Mouse (Mus musculus) hindbrain, embryonic 14.5 days (tissue): ENCODE measurements around the gene Myo6. TPM values are rescaled to one million over a fixed set of nuclear protein-coding genes. Genes with fewer than 3 reads are reported as not detected.

Experiments used
- ATAC-seq: fragments of 200-750 bp; cut with Nextera tagmentation; 2 replicates; pipeline ENCODE4 v1.8.0; 2017; ENCODE audit warnings: moderate number of reproducible peaks, mild to moderate bottlenecking, moderate TSS enrichment, moderate library complexity; ENCODE audit not compliant: low FRiP score
- DNase-seq: peaks from one replicate; pipeline ENCODE4 v3.0.0-alpha.2; 2015; ENCODE audit warnings: low spot score
- H3K27ac ChIP-seq: fragments of 300-500 bp; sonication (generic); 2 replicates; pipeline ENCODE4 v1.5.1; 2014; ENCODE audit warnings: mild to moderate bottlenecking, moderate library complexity
- H3K27me3 ChIP-seq: fragments of 300-500 bp; sonication (generic); 2 replicates; pipeline ENCODE4 v1.6.1; 2014; ENCODE audit warnings: mild to moderate bottlenecking, low read length, mixed read lengths; ENCODE audit not compliant: control insufficient read depth, insufficient read depth
- H3K36me3 ChIP-seq: fragments of 300-500 bp; sonication (generic); replicated peaks from 2 replicates; pipeline ENCODE4 v1.6.1; 2014; ENCODE audit not compliant: control insufficient read depth, insufficient read depth
- H3K4me1 ChIP-seq: fragments of 300-500 bp; sonication (generic); replicated peaks from 2 replicates; pipeline ENCODE4 v1.6.1; 2014; ENCODE audit warnings: antibody characterized with exemption, low read length, mixed read lengths; ENCODE audit not compliant: control insufficient read depth, insufficient read depth
- H3K4me2 ChIP-seq: fragments of 300-500 bp; sonication (generic); replicated peaks from 2 replicates; pipeline ENCODE4 v1.6.1; 2014; ENCODE audit warnings: mild to moderate bottlenecking, moderate library complexity
- H3K4me3 ChIP-seq: fragments of 300-500 bp; sonication (generic); replicated peaks from 2 replicates; pipeline ENCODE4 v1.5.1; 2014; ENCODE audit warnings: mild to moderate bottlenecking, low read length
- H3K9ac ChIP-seq: fragments of 300-500 bp; sonication (generic); 2 replicates; pipeline ENCODE4 v1.6.1; 2014
- H3K9me3 ChIP-seq: fragments of 300-500 bp; sonication (generic); 2 replicates; pipeline ENCODE4 v1.6.1; 2016; ENCODE audit warnings: low read length; ENCODE audit not compliant: control insufficient read depth
- WGBS: fragments of 180-500 bp; shearing (Covaris S2); extraction: QIAGEN DNeasy Blood & Tissue Kit; methylation state at CpG from one replicate; pipeline ENCODE4 v1.1.7; 2014; 5-methylcytosine and 5-hydroxymethylcytosine counted together
- polyA plus RNA-seq: library from polyadenylated mRNA; unstranded; fragments of >200 nt; fragmentation: Nextera tagmentation; extraction: Ambion mirVana; gene quantifications from 2 replicates; pipeline ENCODE4 v1.2.1, GENCODE M21; 2014

Gene Myo6
- polyA plus RNA-seq, 1 experiment from 2014 or later = 27.9 TPM

DNA sequence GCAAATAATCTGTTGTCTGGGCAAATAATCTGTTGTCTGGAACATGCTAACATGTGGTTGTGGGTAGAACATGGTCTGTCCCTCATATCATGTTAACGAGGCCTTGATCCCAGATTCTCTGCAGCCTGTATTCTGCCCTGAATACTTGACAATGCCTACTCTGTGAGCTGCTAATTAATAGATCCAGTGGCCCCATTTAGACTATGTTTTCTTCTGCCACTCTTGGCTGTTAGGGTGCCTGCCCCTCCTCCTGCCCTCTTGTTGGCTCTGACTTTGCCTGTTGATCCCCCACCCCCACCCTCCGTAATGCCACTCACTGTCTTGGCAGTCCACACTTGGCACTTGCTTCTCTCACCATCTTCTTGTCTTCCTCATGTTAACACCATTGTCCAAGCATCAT, 13.8 kb downstream of the Myo6 start:
- Histone ChIP-seq H3K9me3 (no peaks in the 10 kb centered on the region), H3K4me1 (0 out of 2 replicates have a peak, but pooled peaks cover 1% of the 10 kb centered on the region), H3K27ac (no peak overlapping the region), H3K36me3 (no peaks in the 10 kb centered on the region), H3K4me2 (no peak overlapping the region), H3K9ac (no peak overlapping the region), H3K4me3 (no peak overlapping the region), H3K27me3 (no peaks in the 10 kb centered on the region)
- ATAC-seq = peak; percentile 49; the same call in 1 of the 2 replicates
- WGBS = 71% methylated on average over 2 of the region's 2 CpGs
- DNase-seq = no peak

DNA sequence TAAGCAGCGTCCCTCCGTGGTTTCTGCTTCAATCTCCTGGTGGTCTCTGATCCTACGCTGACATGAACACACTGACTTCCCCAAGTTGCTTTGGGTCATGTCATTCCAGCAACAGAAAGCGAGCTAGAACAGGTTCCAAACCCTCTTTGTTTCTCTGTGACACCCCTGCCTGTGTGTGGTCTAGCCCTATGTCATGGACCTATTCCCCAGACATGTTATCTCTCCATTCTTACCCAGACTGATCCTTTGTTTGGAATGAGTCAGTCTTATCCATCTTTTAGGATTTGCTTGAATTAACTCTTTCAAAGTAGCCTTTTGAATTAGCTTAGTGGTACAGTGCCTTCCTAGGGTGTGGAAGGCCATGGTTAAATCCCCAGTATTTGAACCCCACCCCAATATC, 14.9 kb downstream of the Myo6 start:
- Histone ChIP-seq H3K9ac (no peak overlapping the region), H3K4me1 (no peaks in the 10 kb centered on the region), H3K4me3 (no peak overlapping the region), H3K9me3 (no peaks in the 10 kb centered on the region), H3K4me2 (no peak overlapping the region), H3K36me3 (no peaks in the 10 kb centered on the region), H3K27me3 (no peaks in the 10 kb centered on the region), H3K27ac (no peak overlapping the region)
- no peak for ATAC-seq
- DNase-seq = no peak
- 72% methylated on average over 4 of the region's 4 CpGs for WGBS

DNA sequence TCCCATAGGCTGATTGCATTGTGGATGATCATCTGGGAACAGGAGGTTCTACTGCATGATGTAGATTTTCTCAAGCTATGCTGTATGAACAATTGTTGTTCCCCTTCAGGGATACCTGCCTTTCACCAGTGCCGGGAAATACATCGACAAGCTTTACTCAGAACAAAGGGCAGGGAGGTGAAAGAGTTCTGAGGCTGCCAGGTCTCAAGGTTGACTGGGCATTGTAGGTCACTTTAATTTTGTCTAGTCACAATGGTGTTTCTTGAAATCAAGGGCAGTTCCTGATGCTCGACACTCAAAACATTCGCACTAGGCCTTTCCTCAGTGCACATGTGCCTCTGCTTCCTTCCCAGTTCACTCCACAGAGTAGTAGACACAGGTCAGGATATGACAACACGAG, 15.9 kb downstream of the Myo6 start:
- 85% methylated on average over 5 of the region's 5 CpGs for WGBS
- no peak for ATAC-seq

DNA sequence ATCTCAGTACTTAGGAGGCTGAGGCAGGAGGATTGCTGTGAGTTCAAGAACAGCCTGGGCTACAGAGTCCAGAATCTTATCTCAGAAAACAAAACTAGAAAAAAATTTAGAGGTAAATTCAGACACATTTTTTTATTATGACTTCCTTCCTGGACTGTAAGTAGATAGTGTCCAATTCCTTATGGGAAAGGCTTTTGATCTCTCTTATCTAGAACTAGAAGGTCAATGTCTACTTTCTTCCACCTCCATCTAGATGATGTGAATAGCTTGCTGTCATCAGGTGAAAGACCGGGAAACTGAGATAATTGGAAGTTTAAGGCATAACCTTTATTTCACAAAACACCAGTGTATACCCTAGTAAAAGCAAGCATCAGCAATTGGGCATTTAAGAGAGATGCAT, 16.9 kb downstream of the Myo6 start:
- Histone ChIP-seq H3K27me3 (no peaks in the 10 kb centered on the region), H3K4me3 (no peak overlapping the region), H3K9me3 (no peaks in the 10 kb centered on the region), H3K36me3 (no peaks in the 10 kb centered on the region), H3K27ac (no peak overlapping the region), H3K9ac (no peak overlapping the region), H3K4me1 (no peaks in the 10 kb centered on the region; the same call in 1 of the 2 replicates), H3K4me2 (no peak overlapping the region)
- DNase-seq (no peak), ATAC-seq (no peak)
- 95% methylated on average over 1 of the region's 1 CpGs for WGBS

More for the DNA sequence above, 15.9 kb downstream of the Myo6 start:
- DNase-seq = no peak
- no peak overlapping the region for H3K4me3 ChIP-seq
- H3K9ac ChIP-seq = no peak overlapping the region
- no peaks in the 10 kb centered on the region for H3K36me3 ChIP-seq
- no peaks in the 10 kb centered on the region for H3K27me3 ChIP-seq
- no peaks in the 10 kb centered on the region for H3K9me3 ChIP-seq
- H3K4me2 ChIP-seq = no peak overlapping the region
- no peaks in the 10 kb centered on the region; the same call in 1 of the 2 replicates for H3K4me1 ChIP-seq
- H3K27ac ChIP-seq = no peak overlapping the region

DNA sequence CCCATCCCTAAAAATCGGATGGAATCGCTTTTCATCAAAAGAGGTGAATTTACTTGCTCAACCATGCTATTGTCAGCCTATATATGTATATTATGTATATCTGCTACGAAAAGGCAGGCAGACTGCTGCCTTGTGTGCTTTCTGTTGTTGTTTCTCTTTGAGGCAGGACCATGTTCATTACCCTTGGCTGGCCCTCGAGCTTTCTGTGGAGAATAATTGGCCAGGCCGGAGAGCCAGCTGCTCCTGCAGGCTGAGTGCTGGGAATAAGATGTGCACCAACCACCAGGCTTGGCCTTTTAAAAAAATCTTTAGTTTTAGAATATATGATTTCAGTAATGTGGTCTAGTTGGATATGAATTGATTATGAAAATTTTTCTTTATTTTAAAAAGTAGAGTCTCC, 19.3 kb downstream of the Myo6 start:
- Histone ChIP-seq H3K27ac (no peak overlapping the region), H3K27me3 (no peaks in the 10 kb centered on the region), H3K4me3 (no peak overlapping the region), H3K9me3 (no peaks in the 10 kb centered on the region), H3K9ac (no peak overlapping the region), H3K4me2 (no peak overlapping the region), H3K36me3 (no peaks in the 10 kb centered on the region), H3K4me1 (no peaks in the 10 kb centered on the region; the same call in 1 of the 2 replicates)
- ATAC-seq (no peak), DNase-seq (no peak)
- 53% methylated on average over 5 of the region's 5 CpGs for WGBS

DNA sequence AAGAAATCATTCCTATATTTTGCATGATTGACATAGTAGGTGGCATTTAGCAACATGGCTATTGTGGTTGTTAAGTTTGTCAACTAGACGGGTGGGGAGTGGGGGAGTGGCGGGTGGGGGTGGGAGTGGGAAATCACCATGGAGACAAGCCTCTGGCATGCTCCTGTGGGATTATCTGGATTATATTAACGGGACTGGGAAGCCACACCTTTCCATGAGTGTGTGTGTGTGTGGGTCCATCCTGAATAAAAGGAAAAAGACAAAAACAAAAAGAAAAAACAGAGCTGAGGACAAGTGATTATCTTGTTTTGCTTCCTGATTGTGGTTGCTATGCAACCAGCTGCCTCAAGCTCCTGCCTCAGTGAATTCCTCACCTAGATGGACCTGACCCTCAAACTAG, 20.9 kb downstream of the Myo6 start:
- no peak for DNase-seq
- H3K9me3 ChIP-seq = no peaks in the 10 kb centered on the region
- no peak overlapping the region for H3K9ac ChIP-seq
- H3K4me2 ChIP-seq = no peak overlapping the region
- no peak overlapping the region for H3K27ac ChIP-seq
- no peaks in the 10 kb centered on the region for H3K36me3 ChIP-seq
- no peaks in the 10 kb centered on the region for H3K27me3 ChIP-seq
- H3K4me3 ChIP-seq = no peak overlapping the region
- 25% methylated on average over 3 of the region's 3 CpGs for WGBS
- ATAC-seq = no peak
- no peaks in the 10 kb centered on the region; the same call in 1 of the 2 replicates for H3K4me1 ChIP-seq

DNA sequence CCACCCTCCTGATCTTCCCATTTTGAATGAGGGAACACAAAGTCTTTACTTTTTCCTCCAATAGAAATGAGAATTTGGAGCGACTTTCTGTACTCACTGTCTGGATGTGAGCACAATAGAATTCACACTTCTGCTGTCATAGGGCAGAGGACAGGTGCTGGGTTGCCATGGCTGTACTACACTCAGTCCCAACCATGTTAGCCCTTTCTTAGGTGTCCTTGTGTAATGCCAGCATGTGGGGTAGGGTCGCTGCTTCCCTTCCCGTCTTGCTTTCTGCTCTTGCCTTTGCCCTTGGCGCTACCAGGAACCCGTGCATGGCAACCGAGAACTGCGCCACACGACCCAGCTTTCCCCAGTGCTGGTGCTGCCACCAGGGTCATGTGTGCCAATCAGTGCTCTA, 21.9 kb downstream of the Myo6 start:
- 86% methylated on average over 8 of the region's 8 CpGs for WGBS
- no peak for DNase-seq
- Histone ChIP-seq H3K27me3 (no peaks in the 10 kb centered on the region), H3K9me3 (no peaks in the 10 kb centered on the region), H3K4me3 (no peak overlapping the region), H3K27ac (no peak overlapping the region), H3K9ac (no peak overlapping the region), H3K36me3 (no peaks in the 10 kb centered on the region), H3K4me1 (no peaks in the 10 kb centered on the region; the same call in 1 of the 2 replicates), H3K4me2 (no peak overlapping the region)
- no peak for ATAC-seq

DNA sequence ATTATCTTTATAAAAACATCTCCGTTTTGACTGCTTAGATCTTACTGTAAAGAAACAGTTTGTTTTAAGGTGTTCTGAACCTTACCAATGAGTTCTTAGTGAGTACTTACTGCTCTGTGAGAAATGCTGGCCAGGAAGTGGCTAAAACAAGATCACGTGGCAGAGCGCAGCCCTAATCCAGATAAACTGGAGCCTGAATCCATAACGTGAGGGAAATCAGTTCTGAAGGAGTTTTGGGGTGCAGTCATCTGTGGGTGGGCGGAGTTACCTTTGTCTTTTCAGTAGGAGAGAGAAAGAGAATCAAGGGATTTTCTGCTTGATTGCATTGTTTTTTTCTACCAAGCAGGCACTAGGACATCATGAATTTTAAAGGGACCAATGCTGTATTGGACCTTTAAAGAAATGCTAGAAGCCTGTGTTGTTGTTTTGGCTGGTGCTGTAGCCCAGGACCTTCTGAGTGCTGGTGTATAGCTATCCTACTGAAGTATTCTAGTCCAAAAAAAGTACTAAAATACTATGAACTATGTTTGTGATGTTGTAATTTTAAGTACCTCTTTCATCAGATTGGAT, 23.6 kb downstream of the Myo6 start:
- Histone ChIP-seq H3K36me3 (no peaks in the 10 kb centered on the region), H3K27me3 (no peaks in the 10 kb centered on the region), H3K4me3 (no peak overlapping the region), H3K9ac (no peak overlapping the region), H3K4me2 (no peak overlapping the region), H3K4me1 (no peaks in the 10 kb centered on the region; the same call in 1 of the 2 replicates), H3K9me3 (no peaks in the 10 kb centered on the region), H3K27ac (no peak overlapping the region)
- no peak for DNase-seq
- 0 out of 2 replicates have a peak, but pooled peaks have one; percentile 26 for ATAC-seq
- WGBS = 43% methylated on average over 5 of the region's 5 CpGs

DNA sequence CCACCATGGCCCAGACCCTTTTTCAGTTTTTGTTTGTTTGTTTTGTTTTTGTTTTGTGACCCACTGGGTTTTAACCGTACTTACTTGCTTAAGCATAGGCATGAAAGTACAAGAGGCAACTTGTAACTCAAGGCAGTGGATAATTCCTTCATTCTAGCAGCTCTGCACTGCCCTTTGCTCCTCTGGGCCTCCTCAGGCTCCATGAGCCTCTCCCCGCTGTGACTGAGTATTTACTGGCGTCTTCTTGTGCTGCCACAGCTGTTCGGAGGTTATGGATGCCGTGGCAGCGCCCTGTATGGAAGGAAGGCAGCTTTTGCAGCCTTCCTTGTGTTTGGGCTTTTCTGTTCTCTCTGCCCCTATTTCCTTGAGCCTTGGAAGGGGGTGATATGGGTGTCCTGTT, 26.4 kb downstream of the Myo6 start:
- 67% methylated on average over 6 of the region's 6 CpGs for WGBS
- H3K27ac ChIP-seq = no peak overlapping the region
- H3K4me1 ChIP-seq = no peaks in the 10 kb centered on the region
- H3K9ac ChIP-seq = no peak overlapping the region
- ATAC-seq (no peak), DNase-seq (no peak)
- no peaks in the 10 kb centered on the region for H3K27me3 ChIP-seq
- H3K36me3 ChIP-seq = no peaks in the 10 kb centered on the region
- H3K9me3 ChIP-seq = no peaks in the 10 kb centered on the region
- no peak overlapping the region for H3K4me3 ChIP-seq
- H3K4me2 ChIP-seq = no peak overlapping the region

DNA sequence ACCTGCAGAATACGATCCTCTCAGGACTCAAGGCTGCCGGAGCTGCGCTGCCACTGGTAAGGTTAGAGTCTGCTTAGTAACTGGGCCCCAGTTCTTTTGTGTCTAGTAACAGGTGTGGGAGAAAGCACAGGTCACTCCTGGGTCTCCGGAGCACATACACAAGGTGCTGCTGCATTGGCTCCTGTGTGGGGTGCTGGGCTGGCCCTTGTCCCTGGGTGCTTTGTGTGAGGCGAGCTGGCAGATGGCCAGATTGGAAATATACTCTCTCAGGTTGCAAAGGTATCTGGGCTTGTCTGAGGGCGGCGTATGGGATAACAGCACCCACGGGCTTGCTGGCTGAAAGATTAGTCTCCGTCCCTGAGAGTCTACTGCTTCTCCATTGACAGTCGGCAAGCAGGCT, 27.5 kb downstream of the Myo6 start:
- DNase-seq (no peak), ATAC-seq (no peak)
- H3K27me3 ChIP-seq = no peaks in the 10 kb centered on the region
- peaks cover 4% of the 10 kb centered on the region; the same call in 1 of the 2 replicates for H3K4me1 ChIP-seq
- no peak overlapping the region for H3K27ac ChIP-seq
- 89% methylated on average over 10 of the region's 10 CpGs for WGBS
- no peaks in the 10 kb centered on the region for H3K36me3 ChIP-seq
- H3K9me3 ChIP-seq = no peaks in the 10 kb centered on the region
- H3K9ac ChIP-seq = no peak overlapping the region
- H3K4me3 ChIP-seq = no peak overlapping the region
- no peak overlapping the region for H3K4me2 ChIP-seq
